Mouse (Mus musculus) c-Kit-positive CD71-positive TER-119-negative erythroid progenitor cells, embryonic 14.5 days (primary cell): ENCODE data around the gene Hk2.

Source experiments
- DNase-seq: peaks from one replicate; pipeline ENCODE4 v3.0.0-alpha.2; 2013; ENCODE audit warnings: low read depth

Hk2 gene

DNA sequence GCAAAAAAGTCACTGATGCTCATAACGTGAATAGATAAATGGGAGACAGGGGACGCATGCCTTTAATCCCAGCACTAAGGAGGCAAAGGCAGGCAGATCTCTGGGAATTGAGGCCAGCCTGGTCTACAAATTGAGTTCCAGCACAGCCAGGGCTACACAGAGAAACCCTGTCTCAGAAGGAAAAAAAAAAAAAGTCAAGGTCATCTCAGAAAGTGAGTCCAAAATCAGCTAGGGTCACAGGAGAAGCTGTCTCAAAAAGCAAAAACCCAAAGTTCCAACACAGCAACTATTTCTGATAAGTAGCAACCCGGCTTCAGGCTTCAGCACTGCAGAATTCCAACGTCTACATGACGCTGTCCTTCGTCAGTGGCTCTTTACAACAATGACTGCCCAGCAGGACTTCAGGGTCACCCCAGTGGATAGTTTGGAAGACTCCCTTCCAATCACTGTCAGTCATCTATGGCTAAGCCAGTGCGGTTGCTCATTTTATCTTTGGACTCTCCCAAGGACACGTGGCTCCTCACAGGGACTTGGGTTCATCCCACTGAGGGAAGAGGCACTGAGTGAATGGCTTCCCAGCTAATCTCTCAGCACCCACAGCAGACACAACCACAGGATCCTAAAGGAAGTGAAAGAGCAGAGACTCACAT is 33.3 kb downstream of the Hk2 start:
- DNase-seq: no peak

DNA sequence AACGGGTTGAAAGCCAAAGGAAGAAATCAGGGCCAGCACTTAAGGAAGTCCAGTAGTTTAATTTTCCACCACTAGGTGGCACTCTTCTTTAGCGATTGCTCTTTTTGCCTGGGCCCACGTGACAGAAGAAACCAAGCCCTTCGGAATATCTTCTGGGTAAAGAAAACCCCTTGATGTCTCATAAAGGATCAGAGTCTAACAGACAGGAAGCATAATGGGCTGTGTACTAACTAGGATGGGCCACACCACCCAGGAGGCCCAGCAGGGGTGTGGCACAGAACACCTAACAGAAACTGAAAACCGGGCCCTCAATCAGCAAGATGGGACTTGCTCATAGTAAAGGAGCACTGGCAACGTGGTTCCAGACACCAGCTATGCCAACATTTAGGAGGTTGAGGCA is 34.0 kb downstream of the Hk2 start:
- peak; percentile 50 for DNase-seq

DNA sequence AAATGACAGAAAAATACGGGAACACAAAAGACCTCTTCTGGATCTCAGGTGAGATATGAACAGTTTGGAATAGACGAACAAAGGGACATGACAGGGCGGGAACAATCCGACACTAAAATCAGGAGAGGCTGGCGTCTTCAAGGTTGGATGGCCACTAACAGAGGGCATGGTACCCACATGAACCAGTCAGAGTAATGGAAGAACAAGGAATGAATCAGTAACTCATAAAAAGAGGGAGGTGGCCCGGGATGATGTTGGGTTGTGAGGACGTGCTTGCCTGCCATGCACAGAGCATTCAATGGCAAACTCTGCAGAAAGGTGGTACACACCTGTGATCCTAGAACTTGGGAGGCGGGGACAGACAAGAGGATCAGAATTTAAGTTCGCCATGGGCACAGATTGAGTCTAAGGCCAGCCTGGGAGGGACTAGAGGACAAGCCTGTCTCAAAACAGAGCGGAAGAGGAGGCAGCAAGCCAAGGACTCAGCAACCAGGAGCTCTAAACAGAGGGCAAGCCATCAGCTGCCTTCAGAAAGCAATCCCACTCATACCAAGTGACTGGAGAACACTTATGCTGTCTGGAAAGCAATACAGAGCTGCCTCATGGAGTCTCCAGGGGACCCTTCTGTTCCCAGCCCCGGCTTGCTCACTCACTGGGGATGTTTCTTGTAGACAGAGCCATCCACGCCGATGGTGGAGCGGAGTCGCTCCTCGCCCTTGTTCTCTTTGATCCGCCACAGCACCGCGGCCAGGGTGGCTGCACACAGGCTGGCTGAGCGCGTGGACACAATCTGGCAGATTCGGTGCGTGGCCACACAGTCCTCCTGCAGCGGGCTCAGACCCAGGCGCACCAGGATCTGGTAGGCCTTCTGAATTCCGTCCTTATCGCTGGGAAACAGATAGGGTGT is 36.4 kb downstream of the Hk2 start:
- no peak for DNase-seq

DNA sequence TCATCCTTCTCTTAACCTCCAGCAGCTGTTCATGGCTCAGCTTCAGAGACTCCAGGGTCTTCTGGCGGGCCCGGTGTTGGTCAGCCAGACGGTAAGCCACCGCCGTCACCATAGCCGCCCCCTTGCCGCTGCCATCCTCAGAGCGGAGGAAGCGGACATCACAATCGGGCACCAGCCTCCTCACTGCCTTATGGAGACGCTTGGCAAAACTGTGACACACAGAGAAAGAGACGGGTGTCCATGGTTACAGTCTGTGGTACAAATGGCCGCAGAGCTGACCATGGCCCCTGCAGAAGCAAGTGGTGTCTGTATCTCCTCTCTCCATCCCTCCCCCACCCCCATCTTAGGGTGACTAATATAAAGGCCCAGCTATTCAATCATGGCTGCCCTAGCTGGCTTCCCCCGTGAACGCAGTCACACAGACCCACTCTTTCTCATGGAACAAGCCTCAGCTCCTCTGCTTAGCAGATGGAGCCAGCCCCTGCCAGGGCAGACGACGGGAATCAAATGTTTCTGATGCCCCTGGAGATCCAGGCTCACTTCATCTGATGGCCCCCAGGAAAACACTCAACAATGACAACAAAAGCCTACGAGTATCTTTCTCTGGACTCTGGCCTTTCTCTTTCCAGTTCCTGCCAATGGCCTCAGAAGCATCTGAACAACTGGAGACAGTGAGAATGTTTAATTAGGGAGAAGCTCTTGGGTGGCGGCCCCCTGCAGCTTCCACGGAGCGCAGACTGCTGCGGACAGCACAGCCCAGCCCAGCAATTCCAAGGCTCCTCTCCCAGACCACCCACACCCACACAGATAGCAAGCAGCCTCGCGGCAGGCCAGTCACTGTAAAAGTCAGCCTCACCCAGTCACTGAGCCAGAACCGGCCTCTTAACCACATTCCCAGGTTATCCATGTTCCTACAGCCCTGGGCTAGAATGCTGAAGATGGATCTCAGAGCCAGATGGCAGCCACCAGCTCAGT is 37.3 kb downstream of the Hk2 start:
- no peak for DNase-seq

DNA sequence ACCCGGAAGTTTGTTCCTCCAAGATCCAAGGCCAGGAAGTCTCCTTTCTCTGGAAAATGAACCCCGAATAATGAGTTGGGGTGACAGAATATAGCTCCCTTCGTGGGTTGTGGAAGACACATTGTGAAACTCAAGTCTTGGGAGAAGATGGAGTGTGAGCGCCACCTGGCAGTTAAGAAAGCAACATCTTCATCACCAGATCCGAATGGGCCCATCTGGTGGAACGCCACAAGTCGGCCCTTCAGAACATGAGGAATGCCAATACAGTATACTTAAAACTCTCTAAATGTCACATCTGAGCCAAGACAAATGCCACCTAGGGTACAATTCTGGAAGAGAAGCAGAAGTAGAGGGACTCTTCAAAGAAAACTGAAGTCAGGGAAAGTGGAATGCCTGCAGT is 38.9 kb downstream of the Hk2 start:
- DNase-seq: no peak

DNA sequence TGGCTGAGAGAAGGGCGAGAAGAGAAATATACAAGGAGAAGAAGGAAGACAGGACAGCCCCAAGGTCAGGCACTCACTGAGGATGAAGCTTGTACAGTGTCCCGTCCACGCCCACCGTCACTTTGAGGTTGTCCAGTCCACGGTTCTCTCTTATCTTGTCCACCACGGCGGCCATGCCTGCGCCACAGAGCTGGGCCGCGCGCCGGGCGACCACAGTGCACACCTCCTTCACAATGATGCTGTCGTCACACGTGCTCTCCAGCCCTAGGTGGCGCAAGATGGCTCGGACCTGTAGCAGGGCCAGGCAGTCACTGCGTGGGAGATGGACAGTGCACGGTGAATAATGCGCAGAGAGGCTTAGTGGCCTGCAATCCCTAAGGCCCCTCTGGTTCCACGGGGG is 45.6 kb downstream of the Hk2 start:
- DNase-seq: no peak

DNA sequence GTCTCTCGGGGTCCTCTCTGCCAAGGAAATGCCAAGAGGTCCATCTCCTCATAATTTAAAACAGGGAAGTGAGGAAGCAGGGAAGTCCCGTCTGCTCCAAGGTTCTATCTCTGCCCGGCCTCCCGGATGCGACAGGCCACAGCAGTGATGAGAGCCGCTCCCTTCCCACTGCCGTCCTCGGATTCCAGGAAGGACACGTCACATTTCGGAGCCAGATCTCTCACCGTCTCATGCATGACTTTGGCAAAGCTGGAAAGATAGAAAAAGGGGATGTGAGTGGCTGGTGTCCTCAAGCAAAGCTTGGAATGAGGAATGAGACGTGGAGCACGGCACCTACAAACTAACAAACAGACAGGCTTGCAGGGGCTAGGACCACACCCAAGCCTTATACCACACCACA is 47.0 kb downstream of the Hk2 start:
- DNase-seq: no peak

DNA sequence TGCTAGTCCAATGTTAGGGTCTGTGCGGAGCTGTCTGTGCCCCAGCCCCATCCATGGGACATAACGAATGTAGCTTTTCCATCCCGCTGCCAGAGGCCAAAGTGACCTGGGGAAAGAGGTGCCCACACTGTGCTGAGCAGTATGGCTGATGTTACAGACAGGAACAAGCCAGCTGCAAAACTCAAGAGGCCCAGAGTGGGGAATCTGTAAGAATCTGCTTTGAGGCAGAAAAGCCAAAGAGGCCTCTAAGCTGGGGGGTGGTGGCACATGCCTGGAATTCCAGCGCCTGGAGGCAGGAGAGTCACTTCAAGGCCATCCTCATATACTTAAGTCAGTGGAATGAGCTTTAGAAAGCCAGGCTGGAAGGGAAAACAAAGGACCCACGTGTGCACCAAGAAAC is 50.9 kb downstream of the Hk2 start:
- no peak for DNase-seq

DNA sequence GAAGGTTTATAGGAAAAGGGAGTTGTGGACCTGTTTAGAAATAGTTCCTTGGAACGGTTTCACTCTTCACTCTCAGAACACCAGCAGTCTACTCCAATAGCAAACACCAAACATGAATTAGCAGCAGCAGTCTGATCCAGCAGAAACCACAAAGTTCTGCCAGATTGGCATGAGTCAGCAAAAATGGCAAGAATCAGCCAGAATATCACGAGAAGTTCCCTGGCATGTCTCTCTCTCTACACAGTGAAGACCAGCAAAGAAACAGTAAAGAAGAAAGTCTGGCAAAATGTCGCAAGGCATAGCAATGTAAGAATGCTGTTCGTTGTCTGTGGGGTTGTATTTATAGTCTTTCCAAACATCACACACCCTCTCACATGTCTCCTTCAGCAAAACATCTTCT is 58.1 kb downstream of the Hk2 start:
- DNase-seq: no peak

DNA sequence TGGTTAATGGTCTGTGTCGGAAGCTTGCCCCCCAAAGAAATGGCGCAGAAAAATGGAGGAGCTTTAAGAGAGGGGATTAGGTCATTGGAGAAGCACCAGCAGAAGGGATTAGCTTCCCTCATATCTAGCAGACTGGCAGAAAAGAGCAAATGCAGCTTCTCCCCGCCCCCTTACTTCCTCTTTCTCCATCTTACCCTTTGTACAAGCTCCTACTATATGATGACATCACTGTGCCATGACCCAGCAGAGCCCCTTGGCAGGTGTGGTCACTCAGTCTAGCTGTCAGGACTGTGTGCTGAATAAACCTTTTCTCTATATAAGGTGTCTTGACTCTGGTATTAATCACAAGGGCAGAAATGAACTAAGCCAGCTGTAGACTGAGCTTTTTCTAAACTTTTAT is 58.6 kb downstream of the Hk2 start:
- DNase-seq: no peak

DNA sequence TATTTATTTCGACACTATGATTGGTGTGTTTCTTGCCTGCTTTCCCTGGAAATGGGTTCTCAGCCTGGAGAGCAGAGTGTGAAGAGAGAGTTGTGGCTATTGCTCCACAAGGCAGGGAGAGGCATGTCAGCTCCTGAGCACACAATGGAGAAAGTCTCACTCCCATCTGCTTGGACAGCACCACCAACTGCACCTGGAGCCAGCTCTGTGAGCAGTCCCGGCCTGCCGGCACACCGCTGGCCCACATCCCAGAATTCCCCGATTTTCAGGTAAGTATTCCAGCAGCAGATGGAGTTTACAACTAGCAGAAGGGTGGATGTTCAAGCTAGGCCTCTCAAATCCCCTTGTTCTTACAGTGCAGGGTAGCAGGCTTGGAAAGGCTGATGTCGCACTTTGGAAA is 59.0 kb downstream of the Hk2 start:
- no peak for DNase-seq

DNA sequence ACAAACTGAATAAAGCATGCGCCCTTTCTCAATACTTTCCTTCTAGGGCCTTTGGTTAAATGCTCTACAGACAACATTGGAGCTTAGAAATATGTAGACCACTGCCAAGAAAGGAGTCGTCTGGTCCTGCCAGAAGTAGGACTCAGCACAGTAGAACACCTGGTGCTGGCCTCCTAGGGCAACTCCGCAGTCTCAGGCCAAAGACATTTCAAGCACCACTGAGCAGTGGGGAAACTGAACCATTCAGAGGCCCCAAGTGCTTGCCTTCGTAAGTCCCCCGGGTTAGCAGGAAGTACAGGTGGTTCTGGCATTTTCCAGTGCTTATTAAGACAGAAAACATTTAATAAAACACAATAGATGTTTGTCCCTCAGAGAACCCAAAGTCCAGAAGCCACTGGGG is 59.4 kb downstream of the Hk2 start:
- no peak for DNase-seq

DNA sequence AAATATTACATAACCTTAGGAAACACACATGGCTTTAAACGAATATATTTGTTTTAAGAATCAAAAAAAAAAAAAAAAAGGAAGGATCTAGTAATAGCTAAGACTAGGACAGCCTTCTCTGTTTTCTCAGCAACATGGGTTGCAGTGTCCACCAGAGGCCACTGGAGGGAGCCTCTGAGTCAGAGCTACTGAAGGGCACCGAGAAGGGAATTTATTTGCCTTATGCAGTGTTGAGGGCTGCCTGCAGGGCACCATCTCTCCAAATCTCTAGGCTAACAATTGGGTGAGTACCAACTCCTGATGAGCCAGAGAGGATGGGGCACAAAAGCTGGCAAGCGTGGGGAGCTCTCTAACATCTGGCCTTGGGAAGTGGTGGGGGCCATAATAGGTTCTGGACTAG is 60.0 kb downstream of the Hk2 start:
- peak; percentile 58 for DNase-seq

DNA sequence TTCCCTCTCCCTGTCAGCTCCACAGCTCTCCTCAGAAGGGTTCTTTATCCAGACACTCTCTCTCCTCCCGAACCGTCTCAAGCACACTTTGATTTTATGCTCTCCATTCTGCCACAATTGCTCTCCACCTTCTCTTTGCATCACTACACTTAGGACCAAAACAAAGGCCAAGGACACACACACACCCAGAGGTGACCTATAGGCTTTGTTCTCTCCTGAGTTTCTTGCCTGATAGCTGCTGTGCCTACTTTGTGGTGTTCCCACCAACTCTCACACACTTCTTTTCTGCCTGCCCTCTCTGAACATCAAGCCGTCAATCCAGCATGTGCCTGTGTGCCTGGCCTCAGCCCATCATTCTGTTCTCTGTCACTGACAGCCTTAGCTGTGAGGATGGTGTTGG is 66.5 kb downstream of the Hk2 start:
- no peak for DNase-seq

DNA sequence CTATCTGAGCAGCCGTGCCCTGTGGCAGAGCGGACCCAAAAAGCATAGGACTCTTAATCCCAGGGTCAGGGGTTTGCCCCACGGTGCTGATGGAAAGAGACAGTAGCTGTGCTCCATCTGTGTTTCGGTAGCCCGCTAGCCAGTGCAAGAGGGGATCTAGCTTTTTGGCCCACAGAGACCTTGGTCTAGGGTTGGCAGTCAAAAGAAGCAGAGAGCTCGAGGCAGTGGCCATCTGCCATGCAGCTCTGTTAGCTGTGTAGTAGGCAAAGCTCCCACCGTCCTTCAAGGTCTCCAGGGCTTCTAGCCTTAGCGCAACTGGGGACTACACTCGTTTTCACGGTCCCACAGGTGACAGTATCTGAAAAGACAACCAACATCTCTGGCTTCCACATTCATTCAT is 67.0 kb downstream of the Hk2 start:
- no peak for DNase-seq

DNA sequence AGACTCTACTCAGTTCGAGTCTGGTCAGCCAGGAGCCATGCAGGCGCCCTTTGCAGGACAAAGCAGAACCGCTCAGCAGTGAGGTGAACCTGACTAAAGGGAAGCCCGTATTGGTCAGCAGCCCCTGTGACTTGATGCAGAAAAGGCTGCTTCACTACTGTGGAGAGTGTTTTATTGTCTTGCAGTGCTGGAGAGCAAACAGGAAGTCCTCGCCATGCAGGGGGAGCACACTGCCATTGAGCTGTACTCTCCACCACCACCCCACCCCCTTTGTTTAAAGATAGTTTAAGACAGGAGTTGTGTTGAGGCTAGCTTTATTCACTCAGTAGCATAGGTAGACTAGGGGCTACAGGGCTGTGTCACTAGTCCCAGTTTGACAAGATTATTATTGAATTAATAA is 69.0 kb downstream of the Hk2 start, which contains the start of gene Pole4:
Gene Pole4, minus strand, starts transcription at position 145 of the 400 bp plus-strand sequence.
- DNase-seq: no peak

DNA sequence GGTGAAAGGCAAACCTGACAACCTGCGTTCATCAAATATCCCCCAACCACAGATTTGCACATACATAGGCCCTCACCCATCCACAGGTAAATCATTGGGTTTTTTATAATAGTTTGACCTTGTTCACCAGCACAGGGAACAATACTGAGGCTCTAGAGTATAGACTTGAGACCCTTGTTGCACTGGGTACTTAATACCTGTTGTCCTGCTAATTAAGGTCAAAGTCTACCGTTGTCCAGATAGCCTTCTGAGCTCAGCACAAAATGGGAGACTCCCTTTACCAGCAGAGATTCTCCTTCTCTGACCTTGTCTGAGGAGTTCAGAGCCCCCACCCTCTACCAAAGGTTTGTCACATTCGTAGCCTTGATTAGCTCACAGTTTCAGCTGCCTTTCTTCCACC is 70.5 kb downstream of the Hk2 start:
- no peak for DNase-seq

DNA sequence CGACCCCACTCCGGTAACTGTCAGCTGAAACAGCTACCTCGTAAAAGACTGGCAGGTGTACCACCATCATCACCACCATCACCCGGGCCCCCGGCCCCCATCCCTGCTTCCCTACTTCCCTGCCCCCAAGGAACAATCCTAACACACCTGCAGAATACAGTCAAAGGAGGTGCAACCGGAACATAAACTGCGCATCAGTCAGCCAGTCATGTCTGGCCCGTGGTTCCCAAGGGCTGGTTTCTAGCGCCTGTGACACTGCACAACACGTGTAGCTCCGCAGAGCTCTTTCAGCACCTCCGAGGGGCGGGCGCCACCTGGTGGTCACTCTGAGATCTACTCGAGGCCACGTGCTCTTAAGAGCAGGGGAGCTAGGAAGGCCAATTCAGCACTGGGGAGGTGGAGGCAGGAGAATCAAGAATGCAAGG is 71.6 kb downstream of the Hk2 start:
- peak; percentile 68 for DNase-seq

DNA sequence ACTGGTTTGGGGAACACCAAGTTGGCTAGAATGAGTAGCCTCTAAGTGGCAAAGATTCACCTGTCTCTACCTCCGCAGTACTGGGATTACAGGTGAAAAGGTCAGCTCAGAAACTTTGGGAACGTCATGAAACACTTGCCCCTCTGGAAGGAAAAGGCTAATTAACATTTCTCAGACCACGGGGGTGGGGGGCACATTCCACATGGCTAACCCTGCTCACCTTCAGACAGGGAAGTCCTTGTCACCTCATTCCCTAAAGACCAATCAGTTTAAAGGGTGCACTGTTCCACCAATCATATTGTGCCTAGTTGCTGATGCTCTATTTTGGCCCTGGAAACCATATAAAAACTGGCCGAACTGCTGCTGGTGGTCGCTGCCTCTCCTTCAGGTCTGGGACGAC is 73.0 kb downstream of the Hk2 start:
- DNase-seq: no peak

DNA sequence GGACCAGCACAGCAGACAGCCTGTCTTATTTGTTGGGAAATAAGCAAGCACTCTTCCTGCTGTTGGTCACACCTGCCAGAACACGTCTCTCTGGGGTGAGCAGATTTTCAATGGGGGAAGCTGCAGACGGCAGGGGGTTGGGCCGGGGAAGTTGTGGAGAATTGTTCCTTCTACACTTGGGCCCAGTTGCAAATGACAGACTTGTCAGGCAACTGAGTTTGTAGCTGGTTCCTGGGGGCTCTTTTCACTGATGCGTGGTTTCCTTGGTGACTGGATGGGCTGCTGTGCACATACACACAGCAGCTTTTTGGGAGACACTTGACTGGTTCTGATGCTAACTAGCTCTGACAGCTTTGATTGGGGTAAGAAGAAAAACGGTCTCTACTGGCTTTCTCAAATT is 74.4 kb downstream of the Hk2 start:
- no peak for DNase-seq

DNA sequence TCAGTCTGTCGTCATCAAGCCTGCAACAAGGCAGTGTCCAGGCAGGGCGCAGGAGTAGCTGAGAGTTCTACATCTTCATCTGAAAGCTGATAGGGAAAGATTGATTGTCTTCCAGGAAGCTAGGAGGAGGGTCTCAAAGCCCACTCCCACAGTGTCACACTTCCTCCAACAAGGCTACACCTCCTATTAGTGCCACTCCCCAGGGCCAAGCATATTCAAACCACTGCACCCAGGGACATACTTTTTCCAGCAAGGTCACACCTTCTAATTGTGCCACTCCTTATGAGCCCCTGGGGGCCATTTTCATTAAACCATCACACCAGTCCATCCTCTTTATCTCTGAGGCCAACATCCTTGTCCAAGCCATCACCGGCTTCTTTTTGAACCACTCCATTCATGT is 77.5 kb downstream of the Hk2 start:
- DNase-seq: no peak

DNA sequence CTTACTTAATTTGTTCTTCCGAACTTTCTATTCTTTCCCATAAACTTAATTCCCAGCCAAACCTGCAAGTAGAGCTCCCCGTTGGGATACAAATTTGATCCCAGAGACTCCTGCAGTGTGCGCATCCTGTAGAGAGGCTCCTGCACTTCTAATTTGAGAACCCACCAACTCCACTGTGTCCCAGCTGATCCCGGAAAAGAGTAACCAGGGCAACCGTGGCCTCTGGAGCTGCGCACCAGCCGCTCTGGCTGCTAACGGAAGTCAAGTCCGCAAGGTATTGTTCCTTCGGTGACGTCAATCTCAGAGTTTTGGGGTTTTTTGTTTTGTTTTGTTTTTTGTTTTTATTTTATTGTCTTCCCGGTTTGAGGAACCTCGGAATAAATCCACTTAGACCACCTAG is 79.6 kb downstream of the Hk2 start:
- no peak for DNase-seq

DNA sequence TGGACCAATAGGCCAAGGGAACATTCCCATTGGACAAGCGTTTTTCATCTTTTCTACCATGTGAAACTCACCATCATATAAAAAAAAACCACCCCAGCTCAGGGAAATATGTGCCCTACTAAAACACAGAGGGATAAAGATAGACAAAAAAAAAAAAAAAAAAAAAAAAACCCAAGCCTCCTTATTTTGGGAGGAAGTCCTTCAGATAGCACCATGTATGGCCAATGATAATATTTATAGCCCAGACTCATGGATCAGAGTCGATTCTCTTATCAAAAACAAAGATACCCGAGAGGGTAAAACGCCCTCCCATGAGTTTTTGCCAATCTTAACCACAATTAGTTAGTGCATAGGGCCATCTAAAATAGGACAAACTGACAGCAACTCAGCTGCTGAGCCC is 84.8 kb downstream of the Hk2 start:
- no peak for DNase-seq
